Mouse (Mus musculus) forebrain, embryonic 14.5 days (tissue): ENCODE measurements at regions not wholly inside any gene's neighbourhood (a gene's known extent, or its start where the extent isn't known, plus 50 kb on each side); places are given as distances from the start of the nearest gene placed in this dataset.

ENCODE experiments used
- ATAC-seq: fragments of 200-750 bp; cut with Nextera tagmentation; 2 replicates; pipeline ENCODE4 v1.8.0; 2017; ENCODE audit warnings: mild to moderate bottlenecking, moderate library complexity
- DNase-seq: peaks from one replicate; pipeline ENCODE4 v3.0.0-alpha.2; 2015; ENCODE audit warnings: low spot score
- H3K27ac ChIP-seq: fragments of 300-500 bp; sonication (generic); 2 replicates; pipeline ENCODE4 v1.5.1; 2014; ENCODE audit warnings: low read depth, mild to moderate bottlenecking, control low read depth, low read length, moderate library complexity
- H3K27me3 ChIP-seq: fragments of 300-500 bp; sonication (generic); replicated peaks from 2 replicates; pipeline ENCODE4 v1.6.1; 2014; ENCODE audit warnings: low read length, control low read depth, mixed read lengths; ENCODE audit not compliant: control insufficient read depth, insufficient read depth
- H3K36me3 ChIP-seq: fragments of 300-500 bp; sonication (generic); 2 replicates; pipeline ENCODE4 v1.6.1; 2014; ENCODE audit warnings: low read length, control low read depth; ENCODE audit not compliant: control insufficient read depth, insufficient read depth
- H3K4me1 ChIP-seq: fragments of 300-500 bp; sonication (generic); 2 replicates; pipeline ENCODE4 v1.6.1; 2014; ENCODE audit warnings: antibody characterized with exemption, low read length, control low read depth; ENCODE audit not compliant: control insufficient read depth, insufficient read depth
- H3K4me2 ChIP-seq: fragments of 300-500 bp; sonication (generic); 2 replicates; pipeline ENCODE4 v1.6.1; 2014; ENCODE audit warnings: mild to moderate bottlenecking, control low read depth, low read length
- H3K4me3 ChIP-seq: fragments of 300-500 bp; sonication (generic); 2 replicates; pipeline ENCODE4 v1.5.1; 2014; ENCODE audit warnings: low read depth, low read length, control low read depth
- H3K9ac ChIP-seq: fragments of 300-500 bp; sonication (generic); 2 replicates; pipeline ENCODE4 v1.6.1; 2014; ENCODE audit warnings: mild to moderate bottlenecking, low read length, control low read depth, moderate library complexity
- H3K9me3 ChIP-seq: fragments of 300-500 bp; sonication (generic); replicated peaks from 2 replicates; pipeline ENCODE4 v1.6.1; 2016; ENCODE audit warnings: low read length, control low read depth, mixed read lengths; ENCODE audit not compliant: control insufficient read depth
- WGBS: fragments of 180-500 bp; shearing (Covaris S2); extraction: QIAGEN DNeasy Blood & Tissue Kit; methylation state at CpG from one replicate; pipeline ENCODE4 v1.1.7; 2014; 5-methylcytosine and 5-hydroxymethylcytosine counted together

DNA sequence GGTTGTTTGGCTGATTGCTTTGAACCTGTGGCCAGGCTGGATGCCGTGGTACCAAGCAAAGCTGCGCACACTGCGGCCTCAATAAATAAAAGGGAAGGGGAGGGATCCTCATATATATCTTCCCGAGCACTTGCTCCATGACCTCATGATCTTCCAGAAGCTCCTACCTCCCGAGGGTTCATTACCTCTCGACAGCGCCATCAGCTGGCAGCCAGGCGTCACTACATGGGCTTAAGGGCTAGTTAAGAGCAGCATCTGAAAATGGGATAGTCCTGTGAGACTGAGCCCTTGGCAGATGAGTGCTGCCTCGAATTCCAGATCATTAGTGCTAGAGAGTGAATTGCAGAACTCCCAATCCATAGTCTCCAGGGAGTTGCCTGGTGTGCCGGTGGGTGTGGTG lies 134.0 kb downstream of the Zfp281 start:
- no peaks in the 10 kb centered on the region for H3K4me1 ChIP-seq
- ATAC-seq = no peak
- no peak overlapping the region for H3K4me3 ChIP-seq
- no peak for DNase-seq
- H3K4me2 ChIP-seq = no peak overlapping the region
- WGBS = 77% methylated on average over 10 of the region's 10 CpGs
- H3K27me3 ChIP-seq = no peaks in the 10 kb centered on the region
- no peaks in the 10 kb centered on the region for H3K9me3 ChIP-seq
- no peak overlapping the region for H3K9ac ChIP-seq
- H3K36me3 ChIP-seq = no peaks in the 10 kb centered on the region
- H3K27ac ChIP-seq = no peak overlapping the region

- WGBS = 85% methylated on average over 4 of the region's 4 CpGs
- no peaks in the 10 kb centered on the region for H3K9me3 ChIP-seq
These were observed 134.5 kb downstream of the Zfp281 start for GRCm38 (mm10) chr1:136759164-136759563.

GRCm38 (mm10) chr1:136761467-136761866 lies 136.8 kb downstream of the Zfp281 start:
- ATAC-seq = no peak
- DNase-seq = no peak

More at GRCm38 (mm10) chr1:136759164-136759563, 134.5 kb downstream of the Zfp281 start:
- DNase-seq (no peak), ATAC-seq (no peak)
- Histone ChIP-seq H3K36me3 (no peaks in the 10 kb centered on the region), H3K9ac (no peak overlapping the region), H3K4me1 (no peaks in the 10 kb centered on the region), H3K27me3 (no peaks in the 10 kb centered on the region), H3K4me3 (no peak overlapping the region), H3K27ac (no peak overlapping the region), H3K4me2 (no peak overlapping the region)

GRCm38 (mm10) chr1:136768969-136769401 lies 144.3 kb downstream of the Zfp281 start:
- H3K9ac ChIP-seq = no peak overlapping the region
- DNase-seq (peak; percentile 75), ATAC-seq (peak; percentile 87)
- H3K4me1 ChIP-seq = peaks cover 5% of the 10 kb centered on the region
- H3K4me2 ChIP-seq = peak overlapping the region; percentile 16; the same call in 1 of the 2 replicates
- 8% methylated on average over 10 of the region's 10 CpGs for WGBS
- no peaks in the 10 kb centered on the region for H3K36me3 ChIP-seq
- no peak overlapping the region for H3K27ac ChIP-seq
- no peak overlapping the region for H3K4me3 ChIP-seq
- no peaks in the 10 kb centered on the region for H3K27me3 ChIP-seq
- 0 out of 2 replicates have a peak, but pooled peaks cover 3% of the 10 kb centered on the region for H3K9me3 ChIP-seq

More at GRCm38 (mm10) chr1:136761467-136761866, 136.8 kb downstream of the Zfp281 start:
- no peak overlapping the region for H3K9ac ChIP-seq
- no peaks in the 10 kb centered on the region for H3K27me3 ChIP-seq
- H3K4me3 ChIP-seq = no peak overlapping the region
- H3K4me1 ChIP-seq = no peaks in the 10 kb centered on the region
- no peak overlapping the region for H3K27ac ChIP-seq
- no peaks in the 10 kb centered on the region for H3K36me3 ChIP-seq
- WGBS = 84% methylated on average over 4 of the region's 4 CpGs
- H3K4me2 ChIP-seq = no peak overlapping the region
- no peaks in the 10 kb centered on the region for H3K9me3 ChIP-seq

GRCm38 (mm10) chr1:136773743-136774142 lies 149.0 kb downstream of the Zfp281 start:
- H3K27ac ChIP-seq = no peak overlapping the region
- WGBS = 95% methylated on average over 6 of the region's 6 CpGs
- DNase-seq (no peak), ATAC-seq (no peak)
- no peak overlapping the region for H3K4me3 ChIP-seq
- H3K4me2 ChIP-seq = no peak overlapping the region
- no peaks in the 10 kb centered on the region for H3K27me3 ChIP-seq
- 0 out of 2 replicates have a peak, but pooled peaks cover 3% of the 10 kb centered on the region for H3K9me3 ChIP-seq
- no peaks in the 10 kb centered on the region for H3K36me3 ChIP-seq
- H3K9ac ChIP-seq = no peak overlapping the region
- peaks cover 7% of the 10 kb centered on the region for H3K4me1 ChIP-seq

- H3K27me3 ChIP-seq = no peaks in the 10 kb centered on the region
- 0 out of 2 replicates have a peak, but pooled peaks cover 3% of the 10 kb centered on the region for H3K9me3 ChIP-seq
- H3K4me1 ChIP-seq = peaks cover 3% of the 10 kb centered on the region; the same call in 1 of the 2 replicates
- H3K36me3 ChIP-seq = no peaks in the 10 kb centered on the region
- no peak overlapping the region for H3K4me2 ChIP-seq
- ATAC-seq (no peak), DNase-seq (no peak)
- H3K9ac ChIP-seq = no peak overlapping the region
- H3K27ac ChIP-seq = no peak overlapping the region
- WGBS = 75% methylated on average over 17 of the region's 17 CpGs
- no peak overlapping the region for H3K4me3 ChIP-seq
These were observed 151.5 kb downstream of the Zfp281 start for GRCm38 (mm10) chr1:136776211-136776610.

DNA sequence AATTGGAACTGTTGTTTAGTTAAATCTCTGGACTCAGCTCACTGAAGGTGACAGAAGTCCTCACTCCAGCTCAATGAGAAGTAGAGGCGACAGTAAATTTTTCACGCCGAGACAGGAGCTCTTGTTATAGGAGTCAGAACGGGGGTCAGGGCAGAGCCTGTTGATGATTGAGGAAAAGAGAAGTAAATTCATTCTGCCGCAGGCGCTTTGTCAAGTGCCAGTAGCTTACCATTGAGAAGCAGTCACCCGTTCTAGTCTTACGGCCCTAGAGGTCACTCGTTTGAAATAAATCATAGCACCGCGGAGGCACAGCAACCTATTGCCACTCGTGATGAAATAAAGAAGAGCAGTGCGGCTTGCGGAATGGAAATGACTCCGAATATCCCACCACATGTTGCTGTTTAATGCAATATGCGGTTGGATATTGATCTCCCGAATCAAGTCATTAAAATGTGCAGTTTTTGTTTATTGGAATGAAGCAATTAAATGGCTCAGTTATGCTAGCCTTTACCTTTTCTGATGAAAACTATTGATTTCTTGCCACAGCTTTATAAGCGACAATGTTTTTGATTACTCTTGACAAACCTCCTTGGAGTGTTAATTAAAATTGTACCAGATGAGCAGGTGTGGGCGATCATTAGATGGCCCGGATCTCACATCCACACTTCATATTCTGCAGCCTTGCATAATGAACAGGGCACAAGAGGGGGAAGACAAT lies 152.7 kb downstream of the Zfp281 start:
- no peaks in the 10 kb centered on the region for H3K36me3 ChIP-seq
- H3K4me3 ChIP-seq = no peak overlapping the region
- H3K4me1 ChIP-seq = peaks cover 10% of the 10 kb centered on the region; the same call in 1 of the 2 replicates
- peak; percentile 54 for DNase-seq
- H3K27me3 ChIP-seq = no peaks in the 10 kb centered on the region
- ATAC-seq = peak; percentile 49
- WGBS = 44% methylated on average over 20 of the region's 20 CpGs
- peak overlapping the region; percentile 16; the same call in 1 of the 2 replicates for H3K4me2 ChIP-seq
- H3K9ac ChIP-seq = no peak overlapping the region
- H3K9me3 ChIP-seq = 0 out of 2 replicates have a peak, but pooled peaks cover 3% of the 10 kb centered on the region
- H3K27ac ChIP-seq = no peak overlapping the region

DNA sequence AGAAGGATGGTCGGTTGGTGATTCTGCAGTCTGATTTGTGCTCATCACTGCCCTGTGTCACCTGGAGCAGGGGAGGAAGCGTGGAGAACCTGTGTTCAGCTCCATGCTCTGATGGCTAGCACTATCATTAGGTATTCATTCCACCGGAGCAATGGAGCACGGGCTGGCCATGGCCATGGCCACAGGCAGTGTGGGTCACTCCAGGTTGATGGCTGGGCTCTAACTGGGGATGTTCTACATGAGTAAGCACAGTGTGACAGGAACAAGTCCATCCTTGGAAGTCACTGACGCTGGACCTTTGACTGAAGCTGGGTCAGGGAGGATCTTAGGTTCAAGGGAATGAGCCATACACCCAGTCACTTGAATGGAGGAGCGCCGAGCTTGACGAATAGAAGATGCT lies 154.7 kb downstream of the Zfp281 start:
- Histone ChIP-seq H3K27me3 (no peaks in the 10 kb centered on the region), H3K4me2 (no peak overlapping the region), H3K4me3 (no peak overlapping the region), H3K9me3 (no peaks in the 10 kb centered on the region), H3K36me3 (no peaks in the 10 kb centered on the region), H3K27ac (no peak overlapping the region), H3K4me1 (peaks cover 13% of the 10 kb centered on the region; the same call in 1 of the 2 replicates), H3K9ac (no peak overlapping the region)
- no peak for ATAC-seq
- DNase-seq = no peak
- 86% methylated on average over 8 of the region's 8 CpGs for WGBS

DNA sequence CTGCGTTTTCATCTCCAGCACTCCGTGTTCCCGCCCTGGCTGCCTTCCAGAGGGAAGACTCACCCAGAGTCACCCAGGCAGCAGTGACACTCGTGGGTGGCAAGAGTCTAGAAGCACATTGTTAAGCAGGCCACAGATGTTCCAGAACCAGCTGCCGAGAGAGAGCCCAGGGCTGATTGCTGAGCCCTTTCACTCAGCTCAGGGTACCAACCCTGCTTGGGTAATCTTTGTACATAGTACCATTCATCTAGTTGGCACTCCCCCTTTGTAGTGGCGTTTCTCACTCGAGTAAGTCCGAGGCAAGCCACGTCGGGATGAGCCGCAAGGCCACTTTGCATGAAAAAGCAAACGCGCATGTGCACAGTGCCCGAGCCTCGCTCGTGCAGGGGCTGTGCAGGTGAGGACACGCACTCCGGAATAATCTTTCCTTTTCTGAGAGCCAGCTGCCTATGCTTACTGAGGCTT lies 156.9 kb downstream of the Zfp281 start:
- WGBS = 10% methylated on average over 18 of the region's 18 CpGs
- Histone ChIP-seq H3K27me3 (no peaks in the 10 kb centered on the region), H3K4me2 (peak overlapping the region; percentile 60), H3K27ac (no peak overlapping the region; the same call in 1 of the 2 replicates), H3K9me3 (no peaks in the 10 kb centered on the region), H3K4me1 (peaks cover 13% of the 10 kb centered on the region; the same call in 1 of the 2 replicates), H3K4me3 (peak overlapping the region; percentile 33), H3K36me3 (no peaks in the 10 kb centered on the region), H3K9ac (peak overlapping the region; percentile 38; the same call in 1 of the 2 replicates)
- peak; percentile 70 for DNase-seq
- ATAC-seq = peak; percentile 70
